Mouse (Mus musculus) lung, postnatal 25 days (tissue): ENCODE data around the gene Cenpb.

Experiments used
- DNase-seq: peaks from one replicate; pipeline ENCODE4 v3.0.0; 2022; ENCODE audit warnings: low spot score

Cenpb gene

DNA sequence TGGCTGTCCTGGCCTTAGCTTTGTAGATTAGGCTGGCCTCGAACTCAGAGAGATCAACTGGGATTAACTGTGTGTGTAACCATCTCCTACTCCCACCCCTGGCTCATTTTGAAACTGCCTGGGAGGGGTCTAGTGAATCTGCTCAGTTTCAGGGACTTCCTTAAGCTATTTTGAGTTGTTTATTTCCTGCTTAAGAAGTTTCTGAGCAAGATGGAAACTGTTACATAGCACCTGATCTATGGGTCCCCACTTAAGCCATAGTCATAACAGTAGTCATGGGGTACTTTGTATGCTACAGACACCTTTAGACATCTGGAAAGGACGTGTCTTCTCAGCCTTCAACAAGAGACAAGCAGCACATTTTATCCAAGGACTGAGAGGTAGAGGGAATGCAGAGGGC, 20.8 kb upstream of the Cenpb start:
- DNase-seq = no peak

DNA sequence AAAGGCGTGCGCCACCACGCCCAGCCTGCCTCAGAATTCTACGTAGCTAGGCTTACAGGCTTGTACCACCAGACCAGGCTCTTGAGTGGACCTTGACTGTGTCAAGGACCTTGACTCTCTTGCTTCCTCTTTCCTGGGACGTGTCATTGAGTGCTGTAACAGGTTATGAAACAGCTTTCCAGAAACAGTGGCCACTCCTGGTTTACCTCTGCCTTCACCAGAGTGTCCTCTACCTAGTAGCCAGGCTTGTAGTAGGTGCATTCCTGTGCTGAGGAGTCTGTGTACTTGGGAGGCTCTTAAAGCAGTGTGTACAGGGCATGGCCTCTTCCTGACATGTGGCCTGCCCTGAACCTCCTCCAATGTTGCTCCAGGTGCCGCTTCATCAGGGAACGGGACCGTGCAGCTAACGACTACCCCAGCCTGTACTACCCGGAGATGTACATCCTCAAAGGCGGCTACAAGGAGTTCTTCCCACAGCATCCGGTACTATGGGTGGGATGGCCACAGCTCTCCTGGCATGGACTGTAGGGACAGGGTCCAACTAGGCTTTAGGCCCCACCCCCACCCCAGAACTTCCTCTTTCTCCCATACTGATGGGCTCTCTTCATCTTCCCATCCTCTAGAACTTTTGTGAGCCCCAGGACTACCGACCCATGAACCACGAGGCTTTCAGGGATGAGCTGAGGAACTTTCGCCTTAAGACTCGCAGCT, 16.9 kb upstream of the Cenpb start:
- peak; percentile 92 for DNase-seq

DNA sequence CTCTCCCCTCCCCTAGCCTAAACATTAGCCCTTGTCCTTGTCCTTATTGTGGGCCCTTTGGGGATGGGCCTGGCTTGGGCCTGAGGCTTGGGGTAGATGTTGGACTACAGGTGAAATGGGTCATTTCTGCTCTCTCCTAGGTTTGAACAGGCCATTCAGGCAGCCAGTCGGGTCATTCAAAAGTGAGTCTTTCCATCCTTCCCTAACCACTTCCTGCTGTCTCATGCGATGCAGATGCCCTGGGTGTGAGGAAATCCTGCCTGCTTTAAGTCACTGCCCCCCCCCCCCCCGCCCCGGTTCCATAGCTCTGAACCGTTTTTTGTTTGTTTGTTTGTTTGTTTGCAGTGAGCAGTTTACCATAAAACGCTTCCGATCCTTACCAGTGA, 11.1 kb upstream of the Cenpb start:
- DNase-seq = no peak

DNA sequence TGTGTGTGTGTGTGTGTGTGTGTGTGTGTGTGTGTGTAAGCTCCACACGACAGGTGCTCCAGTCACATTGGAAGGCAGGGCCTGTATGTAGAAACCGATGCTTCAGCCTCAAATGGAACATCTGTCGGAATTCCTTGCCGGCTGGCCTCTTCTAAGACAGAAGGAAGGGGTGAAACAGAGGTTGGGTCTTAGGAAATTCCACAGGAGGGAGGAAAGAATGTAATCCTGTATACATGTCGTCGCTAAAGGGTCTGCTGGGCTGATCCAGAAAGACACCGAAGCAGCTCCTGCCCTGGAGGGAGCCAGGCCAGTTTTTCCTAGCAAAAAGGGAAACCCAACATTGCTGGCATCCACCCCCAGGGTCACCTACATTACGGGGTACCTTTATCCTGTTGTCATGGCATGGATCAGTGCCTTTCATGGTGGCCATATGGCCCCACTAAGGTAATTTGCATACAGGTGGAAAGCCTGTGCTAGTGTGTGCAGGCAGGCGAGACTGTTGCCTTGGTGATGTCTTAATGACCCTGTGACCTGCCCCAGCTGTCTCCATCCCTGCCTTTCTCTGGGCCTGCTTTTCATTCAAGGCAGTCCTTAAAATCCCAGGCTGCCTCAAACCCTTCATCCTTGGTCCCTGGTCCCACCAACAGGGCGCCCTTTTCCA, 10.6 kb upstream of the Cenpb start:
- DNase-seq = peak; percentile 23

DNA sequence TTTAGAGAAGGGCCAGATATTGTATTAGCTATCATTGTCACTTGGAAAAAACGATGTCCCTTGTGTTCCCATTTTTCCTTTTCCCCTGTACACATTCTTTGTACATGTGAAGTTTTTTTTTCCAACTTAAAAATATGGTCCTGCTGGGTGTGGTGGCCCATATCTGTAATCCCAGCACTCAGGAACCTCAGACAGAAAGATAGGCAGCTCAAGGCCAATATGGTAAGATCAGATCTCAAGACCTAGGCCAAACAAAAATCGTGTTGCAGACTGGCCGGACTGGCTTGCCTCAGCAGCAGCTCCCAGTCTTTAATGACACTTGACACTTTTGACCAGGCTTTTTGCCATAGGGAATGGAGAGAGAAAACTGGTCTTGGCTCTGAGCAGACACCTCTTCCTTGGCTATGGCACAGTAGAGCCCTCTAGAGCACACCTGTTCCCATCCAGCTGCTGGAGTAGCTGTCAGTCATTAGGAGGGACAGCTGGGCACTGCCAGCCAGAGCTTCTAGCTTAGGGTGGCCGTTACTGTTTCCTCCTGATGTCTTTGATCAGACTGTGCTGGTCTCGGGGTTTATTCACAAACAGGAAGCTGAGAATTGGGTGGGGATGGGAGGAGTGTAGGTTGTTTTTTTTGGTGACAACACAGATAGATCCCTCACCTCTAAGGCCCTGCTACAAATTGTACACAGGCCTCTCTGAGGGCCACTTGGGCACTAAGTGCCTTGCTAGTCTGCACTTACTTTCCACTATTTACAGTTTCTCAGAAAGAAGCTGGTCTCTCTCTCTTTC, 9.8 kb upstream of the Cenpb start:
- DNase-seq = peak; percentile 61

DNA sequence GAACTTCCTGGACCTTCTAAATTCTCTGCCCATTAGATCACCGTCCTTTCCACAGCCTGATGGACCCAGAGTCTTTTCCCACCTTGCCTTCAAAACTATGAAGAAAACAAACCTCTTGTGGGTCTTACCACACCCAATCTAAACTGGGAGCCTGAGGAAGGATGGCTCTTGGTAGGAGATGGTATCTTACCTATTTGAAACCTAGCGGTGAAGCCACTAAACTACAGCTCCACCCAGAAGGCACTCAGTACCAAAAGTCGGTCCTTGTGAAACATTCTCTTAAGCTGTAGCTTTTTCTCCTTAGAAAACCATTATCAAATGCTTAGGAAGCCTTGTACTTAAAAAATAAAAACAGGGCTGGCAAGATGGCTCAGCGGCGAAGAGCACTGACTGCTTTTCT, 8.4 kb upstream of the Cenpb start:
- no peak for DNase-seq

DNA sequence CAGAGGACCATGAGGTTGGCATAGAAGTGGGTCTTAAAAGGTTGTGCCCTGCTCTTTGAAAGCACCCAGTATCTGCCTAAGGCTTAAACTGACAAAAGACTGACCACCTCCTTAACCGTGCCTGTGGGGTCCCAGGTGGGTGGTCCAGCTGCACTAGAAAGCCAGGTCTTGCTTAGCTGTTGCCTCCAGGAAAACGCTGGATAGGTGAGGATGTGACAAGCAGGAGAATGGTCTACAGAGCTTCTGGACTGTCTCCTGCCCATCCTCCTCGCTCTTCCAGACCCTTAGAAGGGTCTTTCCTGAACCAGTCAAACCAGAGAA, 7.7 kb upstream of the Cenpb start:
- no peak for DNase-seq

DNA sequence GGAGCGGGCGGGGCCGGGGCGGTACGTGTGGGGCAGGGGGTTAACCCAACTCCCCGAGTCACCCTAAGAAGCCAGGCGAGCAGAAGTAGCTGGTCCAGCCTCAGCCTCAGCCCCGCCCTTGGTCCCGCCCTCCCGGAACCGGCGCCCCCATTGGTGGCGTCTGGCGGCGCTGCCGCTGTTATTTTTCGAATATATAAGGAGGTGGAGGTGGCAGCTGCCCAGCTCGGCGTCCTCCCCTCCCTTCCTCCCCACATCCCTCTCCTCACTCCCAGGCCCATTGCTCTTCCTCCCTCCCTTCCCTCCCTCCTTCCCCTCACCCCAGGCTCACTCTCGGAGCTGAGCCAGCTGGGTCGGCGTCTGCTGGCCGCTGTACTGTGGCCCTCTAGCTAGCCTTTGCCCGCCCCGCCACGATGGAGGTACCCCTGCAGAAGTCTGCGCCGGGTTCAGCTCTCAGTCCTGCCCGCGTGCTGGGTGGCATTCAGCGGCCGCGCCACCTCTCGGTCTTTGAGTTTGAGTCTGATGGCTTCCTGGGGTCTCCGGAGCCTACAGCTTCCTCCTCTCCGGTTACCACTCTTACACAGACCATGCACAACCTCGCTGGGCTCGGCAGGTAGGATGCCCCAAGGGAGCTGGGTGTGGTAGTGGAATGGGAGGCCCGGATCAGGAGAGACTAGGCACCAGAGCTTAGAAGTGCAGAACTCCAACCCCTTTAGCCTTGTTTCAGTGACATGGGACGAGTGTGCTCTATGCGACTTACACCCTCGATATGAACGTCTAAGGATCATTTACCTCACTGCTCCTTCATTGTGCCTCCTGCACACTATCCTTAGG, 7.1 kb upstream of the Cenpb start, which contains the start of the genes Cdc25b and Spef1:
Gene Cdc25b (plus strand): TSS at position 179 of the 831 bp plus-strand sequence.
Gene Spef1 (minus strand): TSS at position 512 of the 831 bp plus-strand sequence.
- peak; percentile 88 for DNase-seq

DNA sequence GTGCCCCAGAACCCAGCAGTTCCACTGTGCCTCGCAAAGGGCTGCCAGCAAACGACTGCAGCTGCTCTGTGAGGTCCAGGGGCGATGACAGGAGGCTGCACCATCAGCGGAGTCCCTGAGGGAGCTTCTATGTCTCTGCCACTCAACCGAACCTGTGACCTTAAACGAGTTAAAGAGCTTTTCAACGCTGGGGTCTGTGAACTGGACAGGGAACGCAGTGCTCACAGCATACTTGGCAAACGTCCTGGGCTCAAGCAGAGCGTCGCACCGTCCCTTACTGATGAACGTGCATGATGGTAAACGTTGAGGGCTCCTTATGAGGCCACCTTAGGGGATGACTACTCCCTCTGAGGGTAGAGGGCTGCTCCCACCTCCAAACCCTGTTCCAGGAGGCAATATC, 6.5 kb upstream of the Cenpb start:
- DNase-seq = no peak

DNA sequence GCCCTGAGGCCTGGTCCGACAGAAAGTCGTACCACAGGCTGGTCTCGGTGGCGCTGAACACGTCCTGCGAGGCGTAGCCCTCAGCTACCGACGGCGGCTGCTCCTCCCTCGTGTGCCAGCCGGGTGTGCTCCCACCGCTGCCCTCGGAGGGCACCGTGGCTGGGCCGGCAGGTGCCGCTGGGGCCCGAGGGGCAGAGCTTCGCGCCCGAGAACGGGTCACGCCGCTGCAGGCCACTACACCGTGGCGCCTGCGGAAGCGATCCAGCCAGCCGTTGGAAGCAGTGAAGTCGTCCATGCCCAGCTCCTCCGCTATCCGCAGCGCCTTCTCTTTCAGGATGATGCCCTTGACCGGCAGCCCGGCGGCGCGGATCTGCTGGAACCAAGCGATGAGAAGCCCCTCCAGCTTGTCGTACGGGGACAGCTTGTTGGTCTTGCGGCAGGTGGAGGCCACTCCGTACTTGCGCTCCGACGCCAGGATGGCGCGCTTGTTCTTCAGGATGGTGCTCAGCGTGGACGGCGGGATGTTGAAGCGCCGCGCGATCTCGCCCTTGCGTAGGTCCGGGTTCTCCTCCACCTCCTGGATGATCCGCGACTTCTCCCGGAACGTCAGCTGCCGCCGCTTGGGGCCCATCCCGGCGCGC, 501 bp downstream of the Cenpb start:
- peak; percentile 51 for DNase-seq

DNA sequence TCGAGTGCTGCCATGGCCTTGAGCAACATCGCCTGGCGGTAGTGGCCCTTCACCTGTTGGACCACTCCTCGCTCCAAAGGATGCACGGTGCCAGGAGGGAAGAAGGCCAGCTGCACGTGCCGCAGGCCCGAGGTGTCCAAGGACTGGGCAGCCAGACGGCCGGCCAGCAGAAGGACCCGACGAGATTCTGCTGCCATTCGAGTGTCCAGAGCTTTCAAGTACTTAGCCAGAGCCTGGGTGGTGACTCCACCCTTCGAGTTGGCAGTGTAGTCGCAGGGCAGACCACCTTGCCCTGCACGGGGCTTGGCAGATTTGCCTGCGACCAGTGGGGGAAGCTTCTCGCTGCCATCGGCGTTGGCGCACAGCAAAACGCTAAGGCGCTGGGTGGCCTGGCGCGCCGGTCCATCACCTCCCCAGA, 1.0 kb downstream of the Cenpb start:
- no peak for DNase-seq

DNA sequence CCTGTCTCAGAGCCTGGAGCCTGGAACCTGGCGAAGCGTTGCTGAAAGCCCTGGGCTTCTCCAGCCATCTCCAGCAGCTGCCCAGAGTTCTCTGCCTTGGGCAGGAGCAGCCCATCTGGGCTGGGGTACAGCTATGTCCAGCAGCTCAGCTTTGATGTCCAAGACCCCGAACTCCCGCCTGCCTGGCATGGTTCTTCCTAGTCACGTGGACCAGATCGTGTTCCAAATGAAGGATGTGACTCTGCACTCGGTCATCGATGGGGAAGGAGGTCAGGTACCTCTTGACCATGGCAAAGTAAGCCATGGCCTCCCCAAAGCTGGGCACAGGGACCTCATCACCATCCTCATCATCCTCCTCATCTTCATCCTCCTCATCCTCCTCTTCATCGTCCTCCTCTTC, 1.9 kb downstream of the Cenpb start:
- no peak for DNase-seq

DNA sequence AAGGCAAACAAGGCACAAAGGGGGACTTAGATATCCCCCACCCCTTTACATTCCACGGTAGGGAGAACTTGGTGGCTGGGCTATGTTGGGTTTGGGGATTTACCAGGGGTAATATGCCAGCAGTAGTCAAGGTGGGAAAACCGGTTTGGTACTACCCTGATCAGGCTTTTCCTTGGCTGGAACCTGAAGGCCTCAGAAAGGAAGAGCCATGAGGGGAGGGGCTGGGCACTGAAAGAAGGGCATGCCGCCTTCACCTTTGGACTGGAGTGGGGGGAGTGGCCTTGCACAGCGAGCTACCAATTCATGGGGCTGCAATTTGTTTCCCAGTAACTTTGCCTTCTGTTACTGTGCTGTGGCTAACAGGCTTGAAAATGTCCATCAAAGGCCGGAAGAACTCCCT, 3.4 kb downstream of the Cenpb start:
- DNase-seq = peak; percentile 77

DNA sequence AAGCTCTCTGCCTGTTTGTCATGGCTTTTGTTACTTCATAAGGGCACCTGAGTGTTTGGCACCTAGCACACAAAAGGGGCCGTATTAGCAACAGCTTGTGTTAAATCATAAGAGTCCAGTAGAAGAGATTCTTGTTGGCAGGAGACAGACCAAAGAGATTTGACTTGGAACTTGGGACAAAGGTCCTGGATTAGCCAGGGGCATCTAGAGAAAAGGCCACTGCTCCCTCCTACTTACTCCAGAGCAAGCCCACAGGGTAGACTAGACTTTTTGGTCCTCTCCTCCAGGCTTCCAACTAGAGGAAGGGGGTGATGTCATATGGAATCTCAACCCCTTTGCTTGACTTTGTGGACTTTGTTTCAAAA, 3.9 kb downstream of the Cenpb start:
- DNase-seq = no peak

DNA sequence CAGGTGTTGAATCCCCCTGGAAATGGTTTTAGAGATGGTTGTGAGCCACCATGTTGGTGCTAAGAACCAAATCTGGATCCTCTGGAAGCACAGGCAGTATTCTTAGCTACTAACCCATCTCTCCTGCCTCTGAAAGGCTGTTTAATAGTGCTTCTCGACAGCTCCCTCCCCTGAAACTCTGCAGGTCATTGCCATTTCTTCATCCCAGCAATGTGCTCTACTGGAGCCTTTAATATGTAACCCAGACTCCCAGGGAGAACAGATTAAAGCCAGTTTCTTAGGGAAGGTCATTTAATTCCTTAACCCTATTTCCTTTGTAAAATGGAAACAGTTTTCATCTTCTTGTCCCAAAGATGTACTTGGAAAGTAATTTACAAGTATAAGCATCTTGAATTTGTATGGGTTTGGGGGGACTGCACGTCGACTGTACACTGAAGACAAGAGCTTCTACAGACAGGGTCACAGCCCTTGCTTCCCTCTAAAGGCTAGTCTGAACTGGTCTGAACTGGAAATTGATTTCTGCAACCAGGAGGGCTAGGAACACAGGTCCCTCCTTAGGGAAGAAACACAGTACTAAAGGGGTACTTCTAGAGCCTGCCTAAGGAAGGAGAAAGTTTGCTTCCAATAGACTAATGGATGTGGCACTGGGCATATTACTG, 4.5 kb downstream of the Cenpb start:
- no peak for DNase-seq

DNA sequence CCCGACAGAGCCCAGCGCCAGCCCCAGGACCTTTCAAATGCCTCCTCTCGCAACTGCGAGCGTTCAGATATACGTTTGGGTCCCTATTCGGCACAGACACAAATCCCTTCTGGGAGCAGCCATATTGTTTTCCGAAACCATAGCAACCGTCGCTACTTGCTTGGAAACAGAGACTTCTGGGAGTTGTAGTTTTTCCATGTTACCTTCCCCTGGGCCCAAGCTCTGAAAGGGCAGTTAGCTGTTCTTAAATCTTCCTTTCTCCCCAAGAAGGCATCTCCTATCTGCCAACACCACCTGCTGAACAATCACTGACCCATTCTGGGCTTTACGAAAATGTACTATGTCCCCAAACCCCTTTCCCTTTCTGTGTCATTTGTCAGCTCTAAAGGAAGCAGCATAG, 5.2 kb downstream of the Cenpb start:
- DNase-seq = peak; percentile 85

DNA sequence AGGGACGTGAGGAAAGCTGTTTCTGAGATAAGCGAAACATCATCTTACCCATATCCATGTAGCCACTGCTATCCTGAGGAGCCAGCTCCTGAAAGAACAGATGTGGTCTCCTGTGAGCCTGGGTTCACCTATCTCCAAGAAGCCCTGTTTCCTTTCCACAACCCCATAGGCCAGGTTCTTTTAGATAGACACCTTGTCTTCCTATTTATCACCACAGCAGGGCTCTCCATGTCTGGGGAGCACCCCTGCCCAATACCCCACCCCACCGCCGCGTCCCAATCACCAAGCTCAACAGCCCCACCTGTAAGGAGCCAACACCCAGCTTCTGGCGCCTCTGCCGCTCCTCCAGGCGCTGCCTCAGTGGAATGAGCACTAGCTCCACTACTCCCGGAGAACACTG, 7.5 kb downstream of the Cenpb start:
- no peak for DNase-seq

DNA sequence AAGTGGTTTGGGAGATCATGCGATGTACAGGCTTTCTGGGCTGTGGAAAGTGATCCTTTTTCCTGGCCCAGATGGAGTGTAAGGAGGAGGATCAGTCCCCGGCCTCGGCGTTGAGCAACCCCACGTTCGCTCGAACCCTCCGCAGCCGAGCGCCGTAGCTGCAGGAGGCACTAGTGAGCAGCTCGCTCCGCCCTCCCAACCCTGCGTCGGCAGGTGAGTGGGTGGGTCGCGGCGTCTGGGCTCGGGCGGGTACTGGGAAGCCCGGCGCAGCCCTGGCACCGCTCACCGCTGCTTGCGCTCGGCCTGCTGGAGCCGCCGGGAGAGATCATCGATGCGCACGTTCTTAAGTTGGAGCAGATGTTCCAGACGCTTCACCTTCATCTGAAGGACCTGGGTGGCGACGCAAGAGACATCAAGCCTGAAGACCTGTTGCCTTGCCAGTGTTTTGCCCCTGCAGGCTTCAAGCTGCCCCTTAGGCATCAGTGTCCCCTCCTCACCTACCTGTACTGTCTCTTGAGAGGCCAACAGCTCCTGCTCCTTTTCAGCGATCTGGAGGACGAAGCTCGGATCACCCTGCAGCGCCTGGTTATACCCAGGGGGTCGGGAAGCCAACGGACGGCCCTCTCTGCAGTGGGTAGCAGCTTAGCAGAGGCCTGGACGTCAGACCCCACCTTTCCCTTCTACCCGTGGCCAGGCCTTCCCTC, 8.3 kb downstream of the Cenpb start:
- DNase-seq = peak; percentile 81

DNA sequence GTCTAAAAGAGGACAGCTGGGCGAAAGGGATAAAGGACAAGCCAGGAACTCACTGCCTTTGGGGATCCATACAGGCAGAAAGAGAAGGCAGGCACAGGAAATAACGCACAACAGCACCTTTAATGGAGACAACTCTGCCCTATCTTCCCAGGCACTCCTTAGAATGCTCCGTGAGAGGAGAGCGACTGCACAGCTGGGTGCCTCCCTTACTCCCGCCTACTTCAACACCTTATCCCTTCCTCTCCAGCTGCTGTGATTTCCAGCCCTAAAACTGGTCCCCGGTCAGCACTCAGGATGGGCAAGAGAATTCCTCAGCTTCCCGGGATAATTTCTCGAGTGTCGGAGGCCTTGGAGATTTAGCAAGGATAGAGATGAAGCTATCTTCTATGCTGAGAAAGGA, 8.9 kb downstream of the Cenpb start:
- DNase-seq = no peak

DNA sequence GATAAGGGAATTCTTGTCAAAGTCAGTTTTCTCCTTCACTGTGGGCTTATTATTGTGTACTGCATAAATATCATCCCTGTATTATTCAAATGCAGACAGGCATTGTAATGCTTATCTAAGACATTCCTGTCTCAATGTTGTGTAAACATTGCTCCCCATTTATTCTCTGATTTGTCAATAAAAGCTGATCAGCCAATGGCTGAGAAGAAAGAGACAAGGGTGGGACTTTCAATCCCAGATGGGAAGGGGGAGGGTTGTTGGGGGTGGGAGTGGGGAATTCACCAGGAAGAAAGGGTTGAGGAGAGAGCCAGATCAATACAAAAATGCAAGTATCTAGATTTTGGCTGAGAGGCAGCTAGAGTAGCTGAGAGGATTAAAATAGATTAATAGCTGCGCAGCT, 11.0 kb downstream of the Cenpb start:
- DNase-seq = peak; percentile 24

DNA sequence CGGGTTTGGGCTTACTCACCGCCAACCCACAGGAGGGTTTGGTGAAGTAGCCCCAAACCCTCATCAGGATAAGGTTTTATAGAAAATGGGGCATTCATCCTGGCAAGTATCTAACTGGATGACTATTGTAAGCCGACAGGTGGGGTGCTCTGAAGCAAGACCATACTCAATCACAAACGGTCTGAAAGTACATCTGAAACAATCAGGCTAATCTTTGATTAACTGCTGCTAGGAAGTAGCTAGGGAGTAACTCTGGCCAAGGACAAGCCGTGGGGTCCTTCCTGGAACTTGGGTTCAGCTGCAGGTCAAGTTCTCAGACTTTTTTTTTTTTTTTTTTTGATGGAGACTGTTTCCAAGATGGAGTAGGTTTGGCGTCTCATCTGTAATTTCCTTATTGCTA, 11.9 kb downstream of the Cenpb start:
- no peak for DNase-seq
